Mouse (Mus musculus): ENCODE results near the gene Gm42417.

DNA sequence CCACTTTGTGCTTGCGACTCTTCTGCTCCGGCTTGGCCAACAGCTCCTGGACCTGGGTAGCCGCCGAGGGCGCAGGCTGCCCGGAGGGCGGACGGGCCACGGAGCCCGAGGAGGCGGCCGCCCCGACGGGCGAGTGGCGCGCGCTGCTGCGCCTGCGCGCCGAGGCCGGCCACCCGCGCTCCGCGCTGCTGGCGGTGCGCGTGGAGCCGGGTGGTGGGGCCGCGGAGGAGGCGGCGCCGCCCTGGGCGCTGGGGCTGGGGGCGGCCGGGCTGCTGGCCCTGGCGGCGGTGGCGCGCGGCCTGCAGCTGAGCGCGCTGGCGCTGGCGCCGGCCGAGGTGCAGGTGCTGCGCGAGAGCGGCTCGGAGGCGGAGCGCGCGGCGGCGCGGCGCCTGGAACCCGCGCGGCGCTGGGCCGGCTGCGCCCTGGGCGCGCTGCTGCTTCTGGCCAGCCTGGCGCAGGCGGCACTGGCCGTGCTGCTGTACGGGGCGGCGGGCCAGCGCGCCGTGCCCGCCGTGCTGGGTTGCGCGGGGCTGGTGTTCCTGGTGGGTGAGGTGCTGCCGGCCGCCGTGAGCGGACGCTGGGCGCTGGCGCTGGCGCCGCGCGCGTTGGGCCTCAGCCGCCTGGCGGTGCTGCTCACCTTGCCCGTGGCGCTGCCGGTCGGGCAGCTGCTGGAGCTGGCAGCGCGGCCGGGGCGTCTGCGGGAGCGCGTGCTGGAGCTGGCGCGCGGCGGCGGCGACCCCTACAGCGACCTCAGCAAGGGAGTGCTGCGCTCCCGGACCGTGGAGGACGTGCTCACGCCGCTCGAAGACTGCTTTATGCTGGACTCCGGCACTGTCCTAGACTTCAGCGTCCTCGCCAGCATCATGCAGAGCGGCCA, 26.9 kb downstream of the Gm42417 start:
- TF ChIP-seq CTCF (IDR thresholded peaks at IDR 0.05; ENCODE audit: low read depth, low read length) (peak; percentile 41), POLR2A (IDR thresholded peaks at IDR 0.05; ENCODE audit: extremely low read depth, insufficient read depth, low read length) (no peak)

Data from liver, adult 2 months (tissue).